Mouse (Mus musculus): Measurements from ENCODE around the gene Snx21.
"Not testable (repeated sequence)": the region's sequence is repeated elsewhere in the genome, so short reads cannot be mapped to it uniquely, and the experiment has no call there.

The Snx21 gene

GRCm38 (mm10) chr2:164792400-164793190, 7.0 kb downstream of the Snx21 start:
- DNase-seq (ENCODE audit: extremely low read depth, low read depth, low spot score), result no peak

GRCm38 (mm10) chr2:164793236-164793635, 7.6 kb downstream of the Snx21 start:
- DNase-seq (ENCODE audit: extremely low read depth, low read depth, low spot score), result no peak

GRCm38 (mm10) chr2:164793772-164794171, 8.1 kb downstream of the Snx21 start:
- DNase-seq (ENCODE audit: extremely low read depth, low read depth, low spot score), result no peak

GRCm38 (mm10) chr2:164794293-164794692, 8.7 kb downstream of the Snx21 start:
- DNase-seq (ENCODE audit: extremely low read depth, low read depth, low spot score), result no peak

- no peak for DNase-seq (ENCODE audit: extremely low read depth, low read depth, low spot score)
These were observed 10.2 kb downstream of the Snx21 start for GRCm38 (mm10) chr2:164795868-164796267.

GRCm38 (mm10) chr2:164798554-164798953, 12.9 kb downstream of the Snx21 start:
- DNase-seq (ENCODE audit: extremely low read depth, low read depth, low spot score), result not testable (repeated sequence)

- DNase-seq (ENCODE audit: extremely low read depth, low read depth, low spot score), result no peak
These were observed 14.8 kb downstream of the Snx21 start for GRCm38 (mm10) chr2:164800252-164801004.

- DNase-seq (ENCODE audit: extremely low read depth, low read depth, low spot score), result no peak
These were observed 17.7 kb downstream of the Snx21 start for GRCm38 (mm10) chr2:164803201-164803920.

- no peak for DNase-seq (ENCODE audit: extremely low read depth, low read depth, low spot score)
These were observed 18.3 kb downstream of the Snx21 start for GRCm38 (mm10) chr2:164803921-164804313.

- DNase-seq (ENCODE audit: extremely low read depth, low read depth, low spot score), result peak; percentile 92
These were observed 19.1 kb downstream of the Snx21 start, which contains the start of the genes Acot8 and Zswim3 for GRCm38 (mm10) chr2:164804533-164805331. TSS of gene Acot8 (minus strand) at chr2:164804882. TSS of gene Zswim3 (plus strand) at chr2:164805098.

GRCm38 (mm10) chr2:164805332-164805718, 19.7 kb downstream of the Snx21 start:
- DNase-seq (ENCODE audit: extremely low read depth, low read depth, low spot score), result no peak

- DNase-seq (ENCODE audit: extremely low read depth, low read depth, low spot score), result no peak
These were observed 21.0 kb downstream of the Snx21 start for GRCm38 (mm10) chr2:164806614-164807013.

GRCm38 (mm10) chr2:164813557-164813956, 27.9 kb downstream of the Snx21 start:
- DNase-seq (ENCODE audit: extremely low read depth, low read depth, low spot score), result no peak

GRCm38 (mm10) chr2:164815348-164815747, 29.7 kb downstream of the Snx21 start:
- no peak for DNase-seq (ENCODE audit: extremely low read depth, low read depth, low spot score)

- no peak for DNase-seq (ENCODE audit: extremely low read depth, low read depth, low spot score)
These were observed 30.2 kb downstream of the Snx21 start for GRCm38 (mm10) chr2:164815821-164816220.

- no peak for DNase-seq (ENCODE audit: extremely low read depth, low read depth, low spot score)
These were observed 31.6 kb downstream of the Snx21 start for GRCm38 (mm10) chr2:164817206-164817605.

- DNase-seq (ENCODE audit: extremely low read depth, low read depth, low spot score), result peak; percentile 73
These were observed 32.1 kb downstream of the Snx21 start for GRCm38 (mm10) chr2:164817703-164818102.

- DNase-seq (ENCODE audit: extremely low read depth, low read depth, low spot score), result no peak
These were observed 35.4 kb downstream of the Snx21 start for GRCm38 (mm10) chr2:164821060-164821459.

- DNase-seq (ENCODE audit: extremely low read depth, low read depth, low spot score), result peak; percentile 74
These were observed 37.1 kb downstream of the Snx21 start, which contains the start of gene Zswim1 for GRCm38 (mm10) chr2:164822636-164823165. TSS of gene Zswim1 (plus strand) at chr2:164822686.

GRCm38 (mm10) chr2:164823181-164823585, 37.6 kb downstream of the Snx21 start:
- no peak for DNase-seq (ENCODE audit: extremely low read depth, low read depth, low spot score)
